Mouse (Mus musculus): ENCODE measurements around the gene Gm20671. TPM values are rescaled to one million over a fixed set of nuclear protein-coding genes. Genes with fewer than 3 reads are reported as not detected.
"Not testable (repeated sequence)": the region's sequence is repeated elsewhere in the genome, so short reads cannot be mapped to it uniquely, and the experiment has no call there.

The Gm20671 gene
- polyA plus RNA-seq, 1 experiment from 2014 or later: not detected

DNA sequence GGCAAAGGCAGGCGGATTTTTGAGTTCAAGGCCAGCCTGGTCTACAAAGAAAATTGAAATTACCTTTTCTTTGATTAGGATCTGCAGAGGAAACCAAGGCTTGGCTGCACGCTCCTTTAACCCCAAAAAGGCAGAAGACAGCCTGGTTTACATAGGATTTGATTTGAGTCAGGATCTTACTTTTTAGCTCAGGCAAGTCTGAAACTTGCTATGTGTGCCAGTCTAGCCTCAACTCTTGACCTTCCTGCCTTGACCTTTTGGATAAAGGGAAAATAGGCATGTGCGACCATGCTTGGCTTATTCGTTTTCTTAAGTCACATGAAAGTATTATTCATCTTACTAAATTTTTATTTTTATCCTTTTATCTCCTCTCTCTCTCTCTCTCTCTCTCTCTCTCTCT lies 27.9 kb upstream of the Gm20671 start:
- no peaks in the 10 kb centered on the region for H3K9me3 ChIP-seq (replicated peaks; ENCODE audit: control insufficient read depth, low read length, poor library complexity, severe bottlenecking)
- H3K27me3 ChIP-seq (ENCODE audit: control insufficient read depth, insufficient read depth, low read depth, low read length): no peaks in the 10 kb centered on the region
- 90% methylated on average over 4 of the region's 4 CpGs for WGBS
- H3K4me1 ChIP-seq (ENCODE audit: control insufficient read depth, insufficient read depth, low read length): peaks cover 32% of the 10 kb centered on the region
- H3K9ac ChIP-seq (ENCODE audit: low read depth, low read length): 0 out of 2 replicates have a peak overlapping the region, but pooled peaks have one; percentile 38
- H3K36me3 ChIP-seq (ENCODE audit: control insufficient read depth, insufficient read depth, low read length): no peaks in the 10 kb centered on the region
- H3K4me3 ChIP-seq (ENCODE audit: low read depth, low read length): no peak overlapping the region
- no peak overlapping the region for H3K4me2 ChIP-seq (ENCODE audit: low read length)
- H3K27ac ChIP-seq (ENCODE audit: low read length): peak overlapping the region; percentile 76
- ATAC-seq: no peak

DNA sequence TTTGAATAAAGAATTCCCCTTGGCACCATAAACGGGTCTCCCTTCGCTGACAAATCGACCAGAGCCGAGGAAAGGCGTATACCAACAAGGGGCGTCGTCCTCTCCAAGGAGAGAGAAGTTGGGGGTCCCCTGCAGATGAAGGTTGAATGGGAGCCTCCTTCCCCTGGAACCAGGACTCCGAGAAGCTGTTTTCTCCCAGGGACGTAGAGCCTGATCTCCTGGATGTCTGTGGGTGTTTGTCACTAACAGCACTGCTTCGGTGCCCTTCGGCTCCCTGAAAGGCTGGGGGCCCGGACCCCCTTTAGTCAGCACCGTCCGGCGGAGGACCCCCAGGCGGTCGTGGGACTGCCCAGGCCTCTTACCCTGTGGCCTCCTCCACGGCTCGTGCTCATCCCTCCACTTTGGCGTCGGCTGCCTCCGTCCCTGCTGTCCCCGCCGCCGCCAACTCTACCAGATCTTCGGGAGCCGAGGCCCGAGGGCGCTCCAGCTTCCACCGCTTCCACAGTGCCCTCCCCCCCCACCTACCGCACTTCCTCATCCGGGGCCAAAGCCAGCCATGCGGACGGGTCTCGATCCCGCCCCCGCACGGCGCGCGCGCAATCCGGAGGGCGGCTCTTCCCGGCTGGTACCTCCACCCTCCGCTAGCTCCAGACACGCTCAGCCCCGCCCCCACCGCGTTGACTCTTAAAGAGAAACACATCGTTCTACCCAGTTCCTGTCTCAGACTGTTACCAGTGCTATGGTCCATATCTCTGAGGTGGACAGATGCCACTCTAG lies 27.0 kb upstream of the Gm20671 start, which contains the start of gene Prr14l:
Gene Prr14l, minus strand, starts transcription at position 526 of the 777 bp plus-strand sequence.
- Histone ChIP-seq H3K27me3 (ENCODE audit: control insufficient read depth, insufficient read depth, low read depth, low read length) (no peaks in the 10 kb centered on the region), H3K4me3 (ENCODE audit: low read depth, low read length) (peak within 1 kb of the TSS; percentile 54), H3K9me3 (replicated peaks; ENCODE audit: control insufficient read depth, low read length, poor library complexity, severe bottlenecking) (no peaks in the 10 kb centered on the region), H3K4me2 (ENCODE audit: low read length) (peak within 1 kb of the TSS; percentile 74), H3K4me1 (ENCODE audit: control insufficient read depth, insufficient read depth, low read length) (peaks cover 32% of the 10 kb centered on the region), H3K36me3 (ENCODE audit: control insufficient read depth, insufficient read depth, low read length) (no peaks in the 10 kb centered on the region), H3K9ac (ENCODE audit: low read depth, low read length) (peak within 1 kb of the TSS; percentile 74), H3K27ac (ENCODE audit: low read length) (peak within 1 kb of the TSS; percentile 76)
- peak; percentile 95 for ATAC-seq
- under 1% methylated on average over 46 of the region's 51 CpGs for WGBS

DNA sequence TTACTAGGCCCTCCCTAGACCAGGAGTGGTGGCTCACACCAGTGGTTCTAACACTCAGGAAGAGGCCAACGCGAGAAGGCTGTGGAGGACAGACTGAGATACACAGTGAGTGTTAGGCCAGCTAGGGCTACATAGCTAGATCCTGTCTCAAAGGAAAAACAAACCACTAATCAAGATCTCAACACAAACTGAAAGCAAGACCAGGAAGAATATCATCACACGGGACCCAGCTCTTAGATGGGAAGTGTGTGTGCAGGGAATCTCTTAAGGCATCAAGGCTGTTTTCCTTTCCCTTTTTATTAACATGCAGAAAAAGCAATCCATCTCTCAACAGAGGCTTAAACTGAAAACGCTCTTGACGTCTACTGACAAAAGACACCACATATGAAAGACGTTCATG lies 25.1 kb upstream of the Gm20671 start:
- 0 out of 2 replicates have a peak overlapping the region, but pooled peaks have one; percentile 7 for H3K9ac ChIP-seq (ENCODE audit: low read depth, low read length)
- H3K4me3 ChIP-seq (ENCODE audit: low read depth, low read length): 0 out of 2 replicates have a peak overlapping the region, but pooled peaks have one; percentile 2
- peaks cover 29% of the 10 kb centered on the region for H3K4me1 ChIP-seq (ENCODE audit: control insufficient read depth, insufficient read depth, low read length)
- H3K27me3 ChIP-seq (ENCODE audit: control insufficient read depth, insufficient read depth, low read depth, low read length): no peaks in the 10 kb centered on the region
- H3K9me3 ChIP-seq (replicated peaks; ENCODE audit: control insufficient read depth, low read length, poor library complexity, severe bottlenecking): no peaks in the 10 kb centered on the region
- H3K27ac ChIP-seq (ENCODE audit: low read length): no peak overlapping the region
- H3K4me2 ChIP-seq (ENCODE audit: low read length): peak overlapping the region; percentile 74
- 66% methylated on average over 6 of the region's 6 CpGs for WGBS
- ATAC-seq: no peak
- H3K36me3 ChIP-seq (ENCODE audit: control insufficient read depth, insufficient read depth, low read length): no peaks in the 10 kb centered on the region

DNA sequence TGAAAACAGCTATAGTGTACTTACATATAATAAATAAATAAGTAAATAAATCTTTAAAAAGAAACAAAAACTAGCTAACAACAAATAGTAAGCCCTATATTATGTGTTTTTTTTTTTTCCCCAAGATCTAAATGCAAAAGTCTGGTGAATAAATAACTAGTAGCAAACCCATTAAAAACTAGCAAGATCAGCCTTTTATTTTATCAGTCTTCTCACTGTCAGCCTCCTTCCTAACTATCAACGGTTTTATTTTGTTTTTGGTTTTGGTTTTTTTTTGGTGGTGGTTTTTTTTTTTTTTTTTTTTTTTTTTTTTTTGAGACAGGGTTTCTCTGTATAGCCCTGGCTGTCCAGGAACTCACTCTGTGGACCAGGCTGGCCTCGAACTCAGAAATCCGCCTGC lies 22.7 kb upstream of the Gm20671 start:
- peaks cover 29% of the 10 kb centered on the region for H3K4me1 ChIP-seq (ENCODE audit: control insufficient read depth, insufficient read depth, low read length)
- not testable (repeated sequence) for ATAC-seq; H3K36me3 ChIP-seq (ENCODE audit: control insufficient read depth, insufficient read depth, low read length); H3K27me3 ChIP-seq (ENCODE audit: control insufficient read depth, insufficient read depth, low read depth, low read length); H3K4me3 ChIP-seq (ENCODE audit: low read depth, low read length); H3K9ac ChIP-seq (ENCODE audit: low read depth, low read length); H3K9me3 ChIP-seq (replicated peaks; ENCODE audit: control insufficient read depth, low read length, poor library complexity, severe bottlenecking); H3K27ac ChIP-seq (ENCODE audit: low read length); H3K4me2 ChIP-seq (ENCODE audit: low read length)
- 91% methylated on average over 3 of the region's 3 CpGs for WGBS

DNA sequence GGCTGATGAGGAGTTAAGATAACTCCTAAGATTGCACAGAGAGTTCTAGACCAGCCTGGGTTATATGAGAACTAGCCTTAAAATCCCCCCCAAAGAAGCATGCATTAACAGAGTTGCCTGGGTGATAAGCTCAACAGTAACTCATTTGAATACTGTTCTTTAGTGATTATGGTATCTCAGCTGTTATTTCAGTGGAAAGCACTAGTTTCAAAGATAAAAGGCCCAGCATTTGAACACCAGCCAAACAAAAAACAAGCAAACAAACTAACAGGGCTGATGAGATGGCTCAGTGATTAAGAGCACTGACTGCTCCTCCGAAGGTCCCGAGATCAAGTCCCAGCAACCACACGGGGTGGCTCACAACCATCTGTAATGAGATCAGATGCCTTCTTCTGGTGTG lies 22.3 kb upstream of the Gm20671 start:
- Histone ChIP-seq H3K36me3 (ENCODE audit: control insufficient read depth, insufficient read depth, low read length) (no peaks in the 10 kb centered on the region; the same call in 1 of the 2 replicates), H3K9me3 (replicated peaks; ENCODE audit: control insufficient read depth, low read length, poor library complexity, severe bottlenecking) (no peaks in the 10 kb centered on the region), H3K4me1 (ENCODE audit: control insufficient read depth, insufficient read depth, low read length) (peaks cover 27% of the 10 kb centered on the region), H3K27me3 (ENCODE audit: control insufficient read depth, insufficient read depth, low read depth, low read length) (no peaks in the 10 kb centered on the region), H3K4me2 (ENCODE audit: low read length) (no peak overlapping the region), H3K9ac (ENCODE audit: low read depth, low read length) (no peak overlapping the region), H3K27ac (ENCODE audit: low read length) (no peak overlapping the region), H3K4me3 (ENCODE audit: low read depth, low read length) (no peak overlapping the region)
- 88% methylated on average over 3 of the region's 3 CpGs for WGBS
- ATAC-seq: no peak

DNA sequence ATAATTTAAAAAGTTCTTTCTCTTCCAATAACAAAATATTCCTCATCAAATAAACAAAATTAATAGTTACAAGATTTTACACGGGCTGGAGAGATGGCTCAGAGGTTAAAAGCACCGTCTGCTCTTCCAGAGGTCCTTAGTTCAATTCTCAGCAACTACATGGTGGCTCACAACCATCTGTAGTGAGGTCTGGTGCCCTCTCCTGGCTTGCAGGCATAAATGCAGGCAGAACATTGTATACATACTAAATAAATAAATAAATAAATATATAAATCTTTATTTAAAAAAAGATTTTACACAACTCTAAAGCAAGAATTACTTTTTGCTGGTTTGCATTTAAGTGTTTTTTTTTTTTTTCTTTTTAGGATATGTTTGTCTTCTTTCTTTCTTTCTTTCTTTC lies 13.1 kb upstream of the Gm20671 start:
- ATAC-seq: no peak
- Histone ChIP-seq H3K9ac (ENCODE audit: low read depth, low read length) (no peak overlapping the region), H3K27ac (ENCODE audit: low read length) (no peak overlapping the region), H3K27me3 (ENCODE audit: control insufficient read depth, insufficient read depth, low read depth, low read length) (no peaks in the 10 kb centered on the region), H3K4me3 (ENCODE audit: low read depth, low read length) (no peak overlapping the region), H3K4me1 (ENCODE audit: control insufficient read depth, insufficient read depth, low read length) (no peaks in the 10 kb centered on the region), H3K9me3 (replicated peaks; ENCODE audit: control insufficient read depth, low read length, poor library complexity, severe bottlenecking) (no peaks in the 10 kb centered on the region), H3K36me3 (ENCODE audit: control insufficient read depth, insufficient read depth, low read length) (peaks cover 31% of the 10 kb centered on the region), H3K4me2 (ENCODE audit: low read length) (no peak overlapping the region)
- WGBS: 96% methylated on average over 2 of the region's 2 CpGs

DNA sequence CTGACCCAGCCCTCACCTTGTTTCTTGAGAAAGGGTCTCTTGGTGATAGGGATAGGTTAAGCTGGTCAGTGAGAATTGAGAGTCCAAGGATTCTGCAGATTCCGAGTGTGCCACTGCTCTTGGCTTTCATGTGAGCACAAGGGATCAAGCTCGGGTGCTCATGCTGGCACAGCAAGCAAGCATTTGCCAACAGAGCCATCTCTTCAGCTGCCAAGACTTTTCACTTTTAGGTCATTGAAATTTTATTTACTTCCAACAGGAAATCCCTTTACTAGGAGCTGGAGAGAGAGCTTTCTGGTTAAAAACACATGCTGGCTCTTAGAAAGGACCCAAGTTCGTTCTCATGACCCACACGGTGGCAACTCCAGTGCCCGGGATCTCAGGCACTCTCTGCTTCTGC lies 10.1 kb upstream of the Gm20671 start:
- Histone ChIP-seq H3K27ac (ENCODE audit: low read length) (no peak overlapping the region), H3K27me3 (ENCODE audit: control insufficient read depth, insufficient read depth, low read depth, low read length) (no peaks in the 10 kb centered on the region), H3K9me3 (replicated peaks; ENCODE audit: control insufficient read depth, low read length, poor library complexity, severe bottlenecking) (no peaks in the 10 kb centered on the region), H3K9ac (ENCODE audit: low read depth, low read length) (no peak overlapping the region), H3K4me2 (ENCODE audit: low read length) (no peak overlapping the region), H3K36me3 (ENCODE audit: control insufficient read depth, insufficient read depth, low read length) (peaks cover 30% of the 10 kb centered on the region), H3K4me3 (ENCODE audit: low read depth, low read length) (no peak overlapping the region), H3K4me1 (ENCODE audit: control insufficient read depth, insufficient read depth, low read length) (no peaks in the 10 kb centered on the region)
- no peak for ATAC-seq
- WGBS: 93% methylated on average over 5 of the region's 5 CpGs

DNA sequence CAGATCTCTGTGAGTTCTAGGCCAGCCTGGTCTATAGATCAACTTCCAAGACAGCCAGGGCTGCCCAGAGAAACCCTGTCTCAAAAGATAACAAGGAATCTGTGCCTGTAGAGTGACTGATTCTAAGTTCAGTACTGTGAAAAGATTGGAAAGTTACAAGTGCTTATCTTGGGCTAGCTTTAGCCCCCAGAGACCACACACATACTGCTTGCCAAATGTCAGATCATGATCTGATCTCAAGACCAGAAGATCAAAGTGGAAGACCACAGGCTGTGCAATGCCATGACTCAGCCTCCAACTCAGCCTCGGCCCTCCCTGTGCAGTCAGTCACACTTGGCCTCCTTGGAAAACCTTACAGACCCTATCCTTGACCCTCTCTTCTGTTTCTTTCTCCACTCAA lies 7.6 kb upstream of the Gm20671 start:
- Histone ChIP-seq H3K4me2 (ENCODE audit: low read length) (no peak overlapping the region), H3K4me1 (ENCODE audit: control insufficient read depth, insufficient read depth, low read length) (no peaks in the 10 kb centered on the region), H3K27ac (ENCODE audit: low read length) (no peak overlapping the region), H3K36me3 (ENCODE audit: control insufficient read depth, insufficient read depth, low read length) (peaks cover 25% of the 10 kb centered on the region), H3K9me3 (replicated peaks; ENCODE audit: control insufficient read depth, low read length, poor library complexity, severe bottlenecking) (no peaks in the 10 kb centered on the region), H3K9ac (ENCODE audit: low read depth, low read length) (no peak overlapping the region), H3K4me3 (ENCODE audit: low read depth, low read length) (no peak overlapping the region), H3K27me3 (ENCODE audit: control insufficient read depth, insufficient read depth, low read depth, low read length) (no peaks in the 10 kb centered on the region)
- no peak for ATAC-seq
- whole genome bisulfite sequencing: 94% methylated on average over 1 of the region's 1 CpGs

DNA sequence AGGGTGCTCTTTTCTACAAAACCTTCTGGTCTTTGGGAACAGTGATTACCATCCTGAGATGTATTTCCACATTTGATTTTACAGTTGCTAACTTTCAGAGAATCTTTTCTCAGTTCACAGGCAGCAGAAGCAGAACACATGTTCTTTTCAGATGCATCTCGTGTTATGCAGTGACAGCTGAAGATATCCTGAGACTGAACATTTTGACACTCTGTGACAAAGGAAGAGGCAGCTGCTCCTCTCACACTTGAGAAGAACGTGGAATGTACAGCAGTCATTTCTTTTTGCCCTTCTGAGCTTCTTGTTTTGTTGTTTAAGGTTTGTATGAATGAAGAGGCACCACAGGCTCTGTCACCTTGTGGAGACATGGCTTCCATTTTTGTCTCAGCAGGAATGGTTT lies 3.1 kb upstream of the Gm20671 start:
- H3K36me3 ChIP-seq (ENCODE audit: control insufficient read depth, insufficient read depth, low read length): peaks cover 27% of the 10 kb centered on the region
- no peaks in the 10 kb centered on the region for H3K4me1 ChIP-seq (ENCODE audit: control insufficient read depth, insufficient read depth, low read length)
- no peaks in the 10 kb centered on the region for H3K27me3 ChIP-seq (ENCODE audit: control insufficient read depth, insufficient read depth, low read depth, low read length)
- no peak overlapping the region for H3K4me3 ChIP-seq (ENCODE audit: low read depth, low read length)
- H3K4me2 ChIP-seq (ENCODE audit: low read length): no peak overlapping the region
- H3K27ac ChIP-seq (ENCODE audit: low read length): no peak overlapping the region
- no peak for ATAC-seq
- no peak overlapping the region for H3K9ac ChIP-seq (ENCODE audit: low read depth, low read length)
- 95% methylated on average over 2 of the region's 2 CpGs for WGBS
- no peaks in the 10 kb centered on the region for H3K9me3 ChIP-seq (replicated peaks; ENCODE audit: control insufficient read depth, low read length, poor library complexity, severe bottlenecking)
